Mouse (Mus musculus) cerebellum, adult (tissue): ENCODE measurements at regions not wholly inside any gene's neighbourhood (a gene's known extent, or its start where the extent isn't known, plus 50 kb on each side); places are given as distances from the start of the nearest gene placed in this dataset.

Source experiments
- ATAC-seq: cut with Nextera tagmentation; 2 replicates; pipeline ENCODE4 v1.9.2; 2017; ENCODE audit warnings: mild to moderate bottlenecking, moderate library complexity, mixed read lengths; ENCODE audit not compliant: insufficient number of reproducible peaks, low FRiP score, low TSS enrichment

DNA sequence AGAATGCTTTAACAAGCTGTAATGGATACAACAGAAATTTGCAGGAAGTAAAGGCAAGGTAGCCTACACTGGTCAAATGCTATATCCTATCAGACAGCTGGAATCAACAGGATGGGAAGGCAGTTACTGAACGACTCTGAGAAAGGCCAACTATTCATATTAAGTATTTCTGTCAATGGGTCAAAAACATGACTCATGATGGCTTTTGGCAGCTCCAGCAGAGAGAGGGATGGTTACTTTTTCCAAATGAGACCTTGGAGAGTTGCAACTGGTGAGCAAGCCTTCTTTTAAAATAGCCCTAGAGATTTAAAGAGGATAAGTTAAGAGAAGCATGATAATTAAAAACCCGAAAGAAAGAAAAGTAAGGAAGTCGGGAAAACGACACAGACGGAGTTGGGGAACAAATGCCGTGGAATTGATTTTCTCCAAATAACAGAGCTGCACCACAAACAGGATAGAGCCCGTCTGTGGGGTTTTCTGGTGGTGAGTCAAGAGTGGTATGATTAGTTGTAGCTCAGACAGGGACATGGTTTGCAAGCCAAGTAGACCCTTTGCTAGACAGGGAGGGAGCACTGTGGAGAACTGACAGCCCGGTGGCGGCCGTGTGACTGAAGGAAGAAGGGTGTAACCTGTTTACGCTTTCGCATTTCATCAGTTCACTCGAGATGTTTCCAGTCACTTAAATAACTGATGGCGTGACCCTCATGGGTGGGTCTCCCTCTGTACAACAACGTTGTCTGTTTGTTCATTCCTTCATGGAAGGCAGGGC is 3638.1 kb upstream of the Gm7489 start:
- ATAC-seq = no peak

GRCm38 (mm10) chr15:50260057-50260456 is 3624.6 kb upstream of the Gm7489 start:
- ATAC-seq = no peak

DNA sequence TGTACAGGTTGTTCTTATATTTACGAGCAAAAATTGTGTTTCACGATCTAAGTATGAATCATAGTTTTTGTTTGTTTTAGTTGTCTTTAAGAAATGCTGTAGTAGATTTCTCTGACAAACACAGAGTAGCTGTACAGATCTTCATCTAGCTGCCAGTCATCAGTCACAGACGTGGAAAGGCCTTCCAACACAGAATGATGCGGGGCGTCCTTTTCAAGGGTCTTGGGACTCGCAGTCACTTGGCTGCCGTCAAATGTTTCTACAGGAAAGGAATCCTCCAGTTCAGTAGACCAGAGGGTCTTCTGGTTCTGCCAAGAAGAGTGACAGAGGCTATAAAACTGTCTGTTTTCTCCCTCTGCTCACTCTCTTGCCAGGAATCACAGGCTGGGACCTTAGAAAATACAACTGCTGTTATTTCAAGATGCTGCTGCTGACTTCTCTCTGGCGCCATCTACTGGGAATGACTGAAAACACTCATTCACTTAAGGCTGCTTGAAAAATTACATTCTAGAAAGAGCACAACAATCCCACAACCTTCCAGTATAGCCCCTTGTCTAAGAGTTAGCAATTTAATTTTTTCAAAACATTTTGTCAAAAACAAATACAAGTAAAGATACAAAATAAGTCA is 3623.3 kb upstream of the Gm7489 start:
- ATAC-seq = peak; percentile 81

GRCm38 (mm10) chr15:50267542-50267941 is 3617.2 kb upstream of the Gm7489 start:
- no peak for ATAC-seq

DNA sequence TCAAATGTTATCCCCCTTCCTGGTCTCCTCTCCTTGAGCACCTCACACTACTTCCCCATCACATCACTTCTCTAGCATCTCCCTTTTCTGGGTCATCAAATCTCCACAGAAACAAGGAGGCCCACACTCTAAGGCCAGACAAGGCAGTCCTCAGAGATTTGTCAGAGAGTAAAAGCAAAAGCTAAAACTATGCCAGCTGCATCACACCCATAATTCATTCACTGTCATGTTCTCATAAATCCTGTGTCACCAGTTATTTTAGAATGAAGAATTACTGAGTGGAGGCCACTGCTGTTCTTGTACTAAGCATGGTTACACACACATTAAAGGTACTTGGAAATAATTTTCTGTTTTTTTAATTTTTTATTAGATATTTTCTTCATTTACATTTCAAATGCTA is 3613.1 kb upstream of the Gm7489 start:
- no peak for ATAC-seq

- ATAC-seq = no peak
Measured at GRCm38 (mm10) chr15:50282576-50282975, 3602.1 kb upstream of the Gm7489 start.

- no peak for ATAC-seq
Measured at GRCm38 (mm10) chr15:50283491-50283890, 3601.2 kb upstream of the Gm7489 start.

DNA sequence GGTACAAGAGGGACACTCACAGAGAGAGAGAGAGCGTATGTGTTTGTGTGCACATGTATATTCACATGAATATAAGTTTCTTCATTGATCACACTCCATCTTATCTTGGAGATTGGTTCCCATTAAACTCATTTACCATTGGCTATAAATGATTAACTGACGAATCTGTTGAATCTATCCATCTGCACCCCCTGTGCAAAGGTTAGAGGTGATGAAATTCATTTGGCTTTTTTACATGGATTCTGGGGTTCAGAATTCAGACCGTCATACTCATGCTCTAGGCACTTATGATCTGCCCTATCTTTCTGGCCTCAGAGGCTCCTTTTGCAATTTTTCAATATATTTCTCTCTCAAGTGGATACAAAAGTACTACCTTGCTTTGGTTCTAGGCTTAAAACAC is 3582.9 kb upstream of the Gm7489 start:
- ATAC-seq = no peak

GRCm38 (mm10) chr15:50304085-50304484 is 3580.6 kb upstream of the Gm7489 start:
- no peak for ATAC-seq

- no peak for ATAC-seq
Measured at GRCm38 (mm10) chr15:50320796-50321195, 3563.9 kb upstream of the Gm7489 start.

DNA sequence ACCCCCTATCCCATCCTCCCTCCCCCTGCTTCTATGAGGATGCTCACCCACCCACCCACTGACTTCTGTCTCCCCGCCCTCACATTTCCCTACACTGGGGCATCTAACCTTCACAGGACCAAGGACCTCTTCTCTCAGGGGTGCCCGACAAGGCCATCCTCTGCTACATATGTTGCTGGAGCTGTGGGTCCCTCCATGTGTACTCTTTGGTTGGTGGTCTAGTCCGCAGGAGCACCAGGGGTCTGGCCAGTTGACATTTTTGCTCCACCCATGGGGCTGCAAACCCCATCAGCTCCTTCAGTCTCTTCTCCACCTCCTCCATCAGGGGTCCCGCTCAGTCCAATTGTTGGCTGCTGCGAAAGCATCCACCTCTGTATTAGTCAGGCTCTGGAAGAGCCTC is 3539.2 kb upstream of the Gm7489 start:
- ATAC-seq = no peak

DNA sequence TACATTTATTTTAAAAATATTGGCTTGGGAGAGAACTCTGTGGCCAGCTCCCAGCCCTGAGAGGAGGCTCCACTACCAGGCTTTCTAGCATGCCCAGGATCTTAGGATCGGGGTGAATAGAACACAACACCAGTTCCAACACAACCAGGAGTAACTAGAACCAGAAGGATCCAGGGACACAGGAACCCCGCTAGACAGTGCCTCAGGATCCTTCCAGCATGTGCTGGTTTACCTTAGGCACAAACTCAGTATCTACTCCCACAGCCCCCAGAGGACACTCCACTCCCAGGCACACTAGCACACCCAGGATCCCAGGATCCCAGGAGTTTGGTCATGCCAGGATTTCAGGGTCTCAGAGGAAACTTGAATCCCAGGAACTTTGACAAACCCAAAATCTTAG is 3537.8 kb upstream of the Gm7489 start:
- no peak for ATAC-seq

DNA sequence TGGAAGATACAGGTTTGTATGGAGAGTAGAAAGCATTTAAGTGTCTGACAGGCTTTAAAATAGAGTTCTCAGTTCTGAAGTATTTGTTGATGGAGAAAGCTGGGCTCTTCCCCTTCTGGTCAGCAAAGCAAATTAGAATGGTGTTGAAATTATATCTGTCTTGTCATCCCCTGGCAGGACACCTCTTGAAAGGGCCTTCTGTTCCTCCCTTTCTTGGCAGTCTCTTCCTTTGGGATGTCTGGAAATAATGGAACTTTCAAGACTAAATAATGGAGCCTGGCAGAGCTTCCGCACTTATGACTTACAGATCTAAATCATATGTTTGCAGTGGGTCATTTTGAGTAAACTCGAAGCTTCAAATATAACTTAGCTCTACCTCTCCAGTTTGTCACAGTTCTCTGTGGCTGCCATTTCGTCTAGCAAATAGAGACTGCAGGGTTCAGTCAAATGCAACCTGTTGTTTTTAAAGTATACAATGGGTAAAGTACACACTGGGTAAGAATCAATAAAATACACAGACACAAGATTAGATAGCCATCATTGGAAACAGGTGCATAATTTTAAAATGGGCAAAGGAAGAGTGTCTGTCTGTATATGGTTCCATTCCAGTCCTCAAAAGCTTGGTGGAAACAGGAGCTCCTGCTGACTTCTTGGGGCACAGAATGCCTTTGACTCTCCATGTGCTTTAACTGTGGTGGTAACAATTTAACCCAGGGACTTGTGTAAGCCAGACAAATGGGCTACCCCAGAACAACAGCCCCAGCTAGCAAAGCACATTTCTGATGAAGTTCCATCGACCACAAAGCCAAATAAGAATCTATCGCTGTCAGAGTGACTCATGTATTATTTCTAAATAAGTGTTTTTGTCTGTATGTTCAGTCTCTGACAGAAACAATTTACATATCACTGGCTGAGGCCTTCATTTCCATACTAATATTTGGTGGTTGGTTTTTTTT is 3524.4 kb upstream of the Gm7489 start:
- ATAC-seq = no peak

DNA sequence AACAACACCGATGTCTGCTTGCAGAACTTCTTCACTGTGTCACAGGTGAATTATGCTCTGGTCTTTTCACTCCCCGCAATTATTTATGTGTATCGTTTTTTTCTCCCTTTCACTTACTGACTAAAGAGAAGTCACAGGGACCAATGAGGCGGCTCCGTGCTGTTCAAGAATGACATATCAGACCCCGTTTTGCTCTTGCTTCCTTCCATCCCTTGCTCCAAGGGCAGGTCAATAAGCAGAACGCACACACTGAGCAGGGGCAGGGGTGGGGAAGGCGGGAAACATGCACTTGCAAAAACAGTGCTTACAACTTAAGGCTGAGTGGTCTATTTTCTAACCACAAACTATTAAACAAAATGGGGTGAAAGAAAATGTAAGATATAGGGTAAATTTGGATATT is 3523.4 kb upstream of the Gm7489 start:
- no peak for ATAC-seq

- ATAC-seq = no peak
Measured at GRCm38 (mm10) chr15:50361751-50362507, 3522.8 kb upstream of the Gm7489 start.

DNA sequence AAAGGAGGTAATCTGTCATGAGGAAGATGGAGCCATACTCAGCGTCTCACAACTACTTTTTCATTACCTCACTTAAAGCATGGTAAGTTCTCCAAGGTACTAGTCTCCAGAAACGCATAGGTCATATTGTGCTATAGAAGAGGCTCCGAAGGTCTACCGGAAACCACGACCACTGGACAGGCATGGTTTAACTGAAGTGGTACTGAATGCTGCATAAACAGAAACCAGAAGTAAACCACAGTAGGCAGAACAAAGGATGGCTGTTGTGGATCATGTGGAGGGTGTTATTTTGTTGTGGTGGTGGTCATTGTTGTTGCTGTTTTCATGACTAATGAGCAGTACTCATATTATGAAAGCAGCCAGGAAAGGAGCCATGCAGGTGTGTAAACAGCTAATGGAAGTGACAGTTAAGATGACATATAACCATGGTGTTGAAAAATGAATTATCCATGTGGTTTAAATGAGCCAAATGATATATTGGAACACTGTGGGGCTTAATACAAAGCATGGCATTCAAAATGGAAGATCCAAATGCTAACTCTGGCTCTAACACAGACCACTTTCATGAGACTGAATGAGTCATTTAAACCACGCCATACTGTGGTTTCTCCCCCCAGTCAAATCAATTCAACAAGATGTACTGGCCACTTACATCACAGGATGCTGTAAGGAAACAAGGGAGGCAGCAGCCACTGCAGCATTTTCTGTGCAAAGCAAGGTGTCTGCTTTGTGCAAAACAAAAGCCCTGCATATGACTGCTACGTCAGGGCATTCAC is 3484.5 kb upstream of the Gm7489 start:
- no peak for ATAC-seq

- no peak for ATAC-seq
Measured at GRCm38 (mm10) chr15:50401386-50401785, 3483.3 kb upstream of the Gm7489 start.

DNA sequence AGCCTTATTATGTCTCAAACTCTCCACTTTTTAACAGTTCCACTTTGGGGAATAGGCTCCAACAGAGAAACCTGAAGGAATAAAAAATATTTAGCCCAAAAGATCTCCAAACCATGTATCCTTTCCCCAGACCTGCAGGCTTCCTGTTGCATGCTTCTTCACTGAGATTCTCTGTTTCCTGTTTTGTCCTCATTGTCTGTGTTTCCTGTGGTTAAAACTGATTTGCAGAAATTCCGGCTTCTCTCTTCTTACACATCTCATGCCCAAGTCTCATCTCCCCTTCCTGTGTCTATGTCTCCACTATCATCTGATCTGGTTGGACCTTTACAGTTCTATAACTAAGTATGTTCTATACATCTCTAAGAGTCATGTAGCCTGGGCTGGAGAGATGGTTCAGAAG is 3482.2 kb upstream of the Gm7489 start:
- no peak for ATAC-seq

DNA sequence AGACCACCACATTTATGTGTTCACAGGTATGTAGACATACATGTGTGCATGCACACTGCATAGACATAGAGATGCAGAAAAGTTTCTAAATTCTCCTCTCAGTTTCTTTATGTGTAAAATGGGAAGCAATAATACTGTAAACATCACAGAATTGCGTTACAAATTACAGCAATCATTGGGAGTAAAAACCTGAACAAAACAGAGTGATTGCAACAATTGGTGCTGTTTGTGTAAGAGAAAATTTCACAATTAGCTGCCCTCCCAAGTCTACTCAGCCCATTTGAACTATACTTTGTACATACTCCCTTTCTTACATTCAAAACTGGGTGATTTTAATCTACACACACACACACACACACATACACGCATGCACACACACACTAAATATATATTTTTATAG is 3480.8 kb upstream of the Gm7489 start:
- ATAC-seq = no peak

DNA sequence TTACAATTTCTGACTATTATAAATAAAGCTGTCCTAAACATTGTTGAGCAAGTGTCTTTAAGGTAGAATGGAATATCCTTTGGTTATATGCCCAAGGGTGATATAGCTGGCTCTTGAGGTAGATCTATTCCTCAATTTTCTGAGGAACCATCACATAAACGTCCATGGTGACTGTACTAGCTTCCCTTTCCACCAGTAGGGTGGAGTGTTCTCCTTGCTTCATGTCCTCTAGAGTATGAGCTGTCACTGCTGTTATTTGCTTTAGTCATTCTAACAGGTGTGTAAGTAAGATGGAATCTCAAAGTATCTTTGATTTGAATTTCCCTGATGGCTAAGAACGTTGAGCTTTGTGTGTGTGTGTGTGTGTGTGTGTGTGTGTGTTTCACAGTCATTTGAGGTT is 3475.7 kb upstream of the Gm7489 start:
- no peak for ATAC-seq
